Mouse (Mus musculus) retina, adult 2 months (tissue): Measurements from ENCODE around the gene Pgap2.
"Not testable (repeated sequence)": the region's sequence is repeated elsewhere in the genome, so short reads cannot be mapped to it uniquely, and the experiment has no call there.

Experiments
- DNase-seq: peaks from one replicate; pipeline ENCODE4 v3.0.0-alpha.2; 2012; ENCODE audit warnings: low read depth, low spot score

Gene Pgap2

DNA sequence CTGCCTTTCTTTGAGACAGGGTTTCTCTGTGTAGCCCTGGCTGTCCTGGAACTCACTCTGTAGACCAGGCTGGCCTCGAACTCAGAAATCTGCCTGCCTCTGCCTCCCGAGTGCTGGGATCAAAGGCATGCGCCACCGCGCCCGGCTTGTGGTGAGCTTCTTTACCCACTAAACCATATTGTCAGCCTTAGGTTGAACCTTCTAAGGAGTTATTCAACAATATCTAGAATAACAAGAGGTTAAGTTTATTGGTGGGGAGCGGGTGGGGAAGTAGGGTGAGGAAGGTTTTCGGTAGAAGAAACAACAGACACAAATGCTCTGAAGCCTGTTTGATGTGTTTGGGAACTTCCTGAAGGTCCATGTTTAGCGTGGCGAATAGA lies 56.0 kb downstream of the Pgap2 start:
- not testable (repeated sequence) for DNase-seq

DNA sequence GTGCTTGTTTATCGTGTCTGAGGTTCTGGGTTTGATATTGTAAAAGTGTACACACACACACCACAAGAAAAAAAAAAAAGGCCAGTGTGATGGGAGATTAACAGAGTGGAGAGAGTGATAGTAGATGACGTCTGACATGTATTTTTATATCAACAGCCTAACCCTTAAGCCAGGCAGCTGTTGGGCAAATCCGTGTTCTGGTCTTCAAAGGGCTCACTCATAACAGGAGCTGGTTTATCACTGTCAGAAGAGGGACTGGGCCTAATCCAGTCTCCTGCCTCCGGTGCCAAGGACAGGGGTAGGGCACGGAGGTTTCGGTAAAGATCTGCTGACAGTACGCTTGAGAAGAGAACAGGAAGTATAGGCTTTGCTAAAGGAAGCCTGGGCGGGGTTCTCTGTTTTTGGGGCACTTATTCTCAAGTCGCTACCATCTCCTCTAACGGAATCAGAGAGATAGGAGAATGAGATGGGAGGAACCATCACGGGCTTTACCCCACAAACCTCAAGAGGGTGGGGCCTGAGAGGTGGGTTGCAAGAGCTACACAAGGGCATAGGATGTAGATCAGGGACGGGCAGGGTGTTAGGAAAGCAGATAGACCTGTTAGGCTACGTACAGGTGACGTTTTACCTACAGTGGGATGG lies 56.5 kb downstream of the Pgap2 start:
- no peak for DNase-seq

DNA sequence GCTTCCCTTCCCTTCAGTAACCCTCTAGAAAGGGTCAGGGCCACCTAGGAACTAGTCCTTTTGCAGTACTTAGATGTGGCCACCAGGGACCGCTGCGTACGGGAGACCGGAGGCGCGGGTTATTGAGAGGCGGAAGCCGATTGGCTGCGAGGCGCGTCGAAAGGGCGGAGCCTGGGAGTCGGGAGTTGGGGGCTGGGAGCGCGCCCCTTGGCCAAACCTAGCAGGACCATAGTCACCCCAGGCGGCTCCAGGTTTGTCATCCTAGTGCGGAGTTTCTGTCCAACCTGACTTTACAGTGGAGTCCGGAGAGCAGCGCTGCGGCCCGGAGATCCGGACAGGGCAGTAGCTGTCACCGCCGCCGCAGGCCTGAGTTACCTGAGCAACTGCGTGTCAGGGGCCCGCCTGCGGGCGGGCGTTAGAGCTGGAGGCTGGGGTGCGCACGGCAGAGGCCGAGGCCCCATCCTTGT lies 57.1 kb downstream of the Pgap2 start:
- peak; percentile 79 for DNase-seq

DNA sequence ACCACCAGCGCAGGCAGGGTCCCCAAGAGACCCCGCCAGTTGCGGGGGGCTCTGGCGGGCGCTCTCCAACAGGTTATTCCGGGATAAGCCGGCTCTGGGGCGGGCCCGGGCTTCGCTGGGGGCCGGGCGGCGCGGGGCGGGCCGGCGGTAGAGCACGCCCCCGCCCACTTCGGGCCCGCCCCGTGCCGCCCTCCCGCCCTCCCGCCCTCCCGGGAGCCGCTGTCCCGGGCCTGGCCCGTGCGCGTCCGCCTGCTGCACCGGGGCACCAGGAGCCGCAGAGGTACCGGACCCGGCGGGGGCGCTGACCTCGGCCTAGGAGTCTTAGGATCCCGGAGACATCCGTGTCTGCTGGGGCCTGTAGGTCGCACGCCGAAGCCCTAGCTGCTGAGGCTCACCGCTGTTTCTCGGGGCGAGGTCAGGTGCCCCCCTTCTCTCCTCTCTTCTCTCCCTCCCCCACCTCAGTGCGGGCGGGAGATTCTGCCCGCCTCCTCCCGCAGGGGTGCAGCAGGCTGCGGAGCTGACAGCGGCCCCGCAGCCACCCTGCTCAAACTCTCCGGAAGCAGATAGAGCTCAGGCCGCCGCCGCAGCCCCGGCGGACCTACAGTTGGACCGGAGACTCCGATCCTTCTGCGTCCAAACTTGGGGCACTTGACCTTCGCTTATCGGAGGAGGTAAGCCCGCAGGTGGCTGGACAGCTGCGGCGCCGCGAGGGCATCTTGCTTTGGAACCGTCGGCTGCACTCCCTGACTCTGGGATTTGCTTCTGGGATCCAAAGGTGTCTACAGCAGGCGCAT lies 57.8 kb downstream of the Pgap2 start, which contains the start of gene Stim1:
TSS of gene Stim1 (plus strand) at position 206 of the 794 bp plus-strand sequence.
- peak; percentile 62 for DNase-seq

DNA sequence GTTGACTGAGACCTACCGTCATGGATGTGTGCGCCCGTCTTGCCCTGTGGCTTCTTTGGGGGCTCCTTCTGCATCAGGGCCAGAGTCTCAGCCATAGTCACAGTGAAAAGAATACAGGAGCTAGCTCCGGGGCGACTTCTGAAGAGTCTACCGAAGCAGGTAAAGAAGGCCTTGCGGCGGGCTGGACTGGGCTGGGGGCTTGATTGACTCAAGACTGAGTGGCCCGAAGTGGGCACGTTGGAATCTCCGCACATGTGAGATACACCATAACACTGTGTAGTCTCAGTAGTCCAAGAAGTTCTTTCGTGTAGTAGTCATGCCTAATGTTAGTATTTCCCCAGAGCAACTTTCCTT lies 58.4 kb downstream of the Pgap2 start:
- no peak for DNase-seq

DNA sequence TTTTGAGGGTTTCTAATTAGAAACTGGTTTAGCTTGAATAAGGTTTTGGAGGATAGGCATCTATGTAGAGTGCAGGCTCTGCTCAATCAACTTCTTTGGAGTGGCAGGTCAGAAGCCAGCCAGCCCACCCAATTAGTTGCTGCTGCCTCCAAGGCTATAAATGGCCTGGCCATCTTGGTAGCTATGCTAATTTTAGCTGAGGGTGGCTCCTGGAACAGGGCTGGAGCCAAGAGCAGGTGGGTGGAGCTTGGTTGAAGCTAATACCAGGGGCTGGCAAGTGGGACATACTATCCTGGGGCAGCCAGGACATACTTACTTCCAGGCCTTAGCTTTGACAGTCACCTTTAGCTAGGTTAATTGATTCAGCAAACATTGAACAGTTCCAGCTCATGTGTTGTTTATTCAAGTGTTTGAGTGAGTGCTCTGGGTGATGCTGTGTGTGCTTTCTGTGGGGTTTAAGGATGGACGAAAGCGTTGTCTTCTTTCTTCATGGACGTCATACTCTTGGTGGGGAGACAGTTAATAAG lies 62.5 kb downstream of the Pgap2 start:
- DNase-seq, result no peak

DNA sequence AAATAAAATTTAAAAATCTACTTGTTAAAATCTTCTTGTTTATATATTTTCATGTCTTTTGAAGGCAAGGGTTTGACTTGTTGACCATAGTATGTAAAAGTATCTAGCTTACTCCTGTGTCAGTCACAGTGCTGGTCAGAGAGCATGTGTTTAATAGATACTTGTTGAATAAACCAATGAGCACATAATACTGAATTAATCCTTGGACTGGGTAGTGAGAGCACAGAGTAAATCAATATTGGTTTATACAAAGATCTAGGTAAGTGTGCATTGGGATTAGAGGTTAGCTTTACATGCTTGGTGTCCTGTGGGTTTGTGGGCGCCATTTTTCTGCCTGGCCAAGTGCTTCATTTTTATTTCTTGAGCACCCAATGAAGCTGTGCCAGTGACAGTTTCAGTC lies 71.4 kb downstream of the Pgap2 start:
- no peak for DNase-seq

DNA sequence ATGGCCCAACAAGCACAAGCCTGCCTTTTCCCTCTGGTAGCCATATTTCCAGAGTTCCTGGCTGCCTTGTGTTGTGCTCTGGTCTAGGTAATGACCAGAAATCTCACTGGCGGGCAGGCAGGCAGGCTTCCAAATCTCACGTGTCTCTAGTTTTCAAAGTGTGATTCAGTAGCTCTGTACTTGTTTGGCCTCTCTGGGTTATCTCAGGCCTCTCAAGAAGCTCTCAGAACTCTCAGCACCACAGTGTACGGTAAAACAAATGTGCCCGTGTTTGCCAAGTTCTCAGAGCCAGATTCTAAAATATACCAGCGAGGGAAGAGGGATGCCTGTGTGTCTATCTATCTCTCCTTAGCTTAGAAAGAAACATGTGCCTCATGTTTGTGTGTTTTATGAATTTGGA lies 72.3 kb downstream of the Pgap2 start:
- no peak for DNase-seq
